Mouse (Mus musculus): ENCODE measurements around the gene Farp1. TPM values are rescaled to one million over a fixed set of nuclear protein-coding genes. Genes with fewer than 3 reads are reported as not detected.

Gene Farp1
- polyA plus RNA-seq, 1 experiment from 2014 or later, result 34.2 TPM

- 82% methylated on average over 5 of the region's 5 CpGs for WGBS
- no peak overlapping the region for H3K4me2 ChIP-seq (ENCODE audit: low read depth, low read length)
- ATAC-seq (ENCODE audit: low read depth) (no peak), DNase-seq (ENCODE audit: low spot score) (no peak)
- H3K9ac ChIP-seq (ENCODE audit: low read depth, low read length), result no peak overlapping the region
- peaks cover 19% of the 10 kb centered on the region for H3K4me1 ChIP-seq (ENCODE audit: control insufficient read depth, insufficient read depth, low read length)
- no peak overlapping the region for H3K4me3 ChIP-seq (ENCODE audit: low read depth, low read length)
- H3K27me3 ChIP-seq (replicated peaks; ENCODE audit: control insufficient read depth, insufficient read depth, low read length), result no peaks in the 10 kb centered on the region
- no peak overlapping the region for H3K27ac ChIP-seq (replicated peaks; ENCODE audit: low read depth, low read length)
- no peaks in the 10 kb centered on the region for H3K36me3 ChIP-seq (ENCODE audit: control insufficient read depth, insufficient read depth, low read length)
- H3K9me3 ChIP-seq (ENCODE audit: control insufficient read depth, low read length), result peaks cover 4% of the 10 kb centered on the region
Observed at GRCm38 (mm10) chr14:121322150-121322549, 287.1 kb downstream of the Farp1 start.

DNA sequence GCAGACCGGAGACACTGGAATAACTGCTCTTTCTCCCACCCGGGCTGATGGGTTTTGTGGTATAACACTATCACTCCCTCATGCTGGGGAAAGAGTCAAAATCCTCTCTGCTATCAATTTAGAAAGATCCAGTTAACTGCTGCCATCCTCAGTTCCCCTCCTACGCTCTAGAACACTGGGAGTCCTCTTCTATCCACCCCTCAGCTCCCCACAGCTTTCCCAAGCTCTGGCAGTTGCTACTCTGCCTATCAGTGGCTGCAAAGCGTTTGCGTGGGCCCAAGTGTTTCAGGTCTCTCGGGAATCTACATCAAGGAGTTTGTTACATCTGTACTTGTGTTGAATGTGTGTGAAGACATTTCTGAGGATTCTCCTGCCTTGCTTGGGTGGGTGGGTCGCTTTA, 287.6 kb downstream of the Farp1 start:
- H3K4me1 ChIP-seq (ENCODE audit: control insufficient read depth, insufficient read depth, low read length), result peaks cover 17% of the 10 kb centered on the region
- DNase-seq (ENCODE audit: low spot score), result no peak
- no peak overlapping the region for H3K9ac ChIP-seq (ENCODE audit: low read depth, low read length)
- no peak overlapping the region for H3K4me3 ChIP-seq (ENCODE audit: low read depth, low read length)
- H3K4me2 ChIP-seq (ENCODE audit: low read depth, low read length), result no peak overlapping the region
- ATAC-seq (ENCODE audit: low read depth), result no peak
- H3K9me3 ChIP-seq (ENCODE audit: control insufficient read depth, low read length), result peaks cover 4% of the 10 kb centered on the region
- WGBS, result 60% methylated on average over 7 of the region's 7 CpGs
- no peaks in the 10 kb centered on the region for H3K27me3 ChIP-seq (replicated peaks; ENCODE audit: control insufficient read depth, insufficient read depth, low read length)
- no peak overlapping the region for H3K27ac ChIP-seq (replicated peaks; ENCODE audit: low read depth, low read length)
- H3K36me3 ChIP-seq (ENCODE audit: control insufficient read depth, insufficient read depth, low read length), result no peaks in the 10 kb centered on the region

GRCm38 (mm10) chr14:121324521-121325330, 289.7 kb downstream of the Farp1 start:
- Histone ChIP-seq H3K9me3 (ENCODE audit: control insufficient read depth, low read length) (peaks cover 4% of the 10 kb centered on the region), H3K36me3 (ENCODE audit: control insufficient read depth, insufficient read depth, low read length) (no peaks in the 10 kb centered on the region), H3K27ac (replicated peaks; ENCODE audit: low read depth, low read length) (no peak overlapping the region), H3K4me3 (ENCODE audit: low read depth, low read length) (no peak overlapping the region), H3K4me2 (ENCODE audit: low read depth, low read length) (no peak overlapping the region), H3K27me3 (replicated peaks; ENCODE audit: control insufficient read depth, insufficient read depth, low read length) (no peaks in the 10 kb centered on the region), H3K9ac (ENCODE audit: low read depth, low read length) (no peak overlapping the region), H3K4me1 (ENCODE audit: control insufficient read depth, insufficient read depth, low read length) (peaks cover 14% of the 10 kb centered on the region)
- ATAC-seq (ENCODE audit: low read depth), result no peak
- DNase-seq (ENCODE audit: low spot score), result no peak
- WGBS, result 68% methylated on average over 17 of the region's 17 CpGs

- no peak for DNase-seq (ENCODE audit: low spot score)
- no peak for ATAC-seq (ENCODE audit: low read depth)
- H3K27me3 ChIP-seq (replicated peaks; ENCODE audit: control insufficient read depth, insufficient read depth, low read length), result no peaks in the 10 kb centered on the region
- peaks cover 14% of the 10 kb centered on the region for H3K4me1 ChIP-seq (ENCODE audit: control insufficient read depth, insufficient read depth, low read length)
- 83% methylated on average over 2 of the region's 2 CpGs for WGBS
- H3K9ac ChIP-seq (ENCODE audit: low read depth, low read length), result no peak overlapping the region
- no peak overlapping the region for H3K4me3 ChIP-seq (ENCODE audit: low read depth, low read length)
- H3K27ac ChIP-seq (replicated peaks; ENCODE audit: low read depth, low read length), result no peak overlapping the region
- no peaks in the 10 kb centered on the region for H3K36me3 ChIP-seq (ENCODE audit: control insufficient read depth, insufficient read depth, low read length)
- H3K4me2 ChIP-seq (ENCODE audit: low read depth, low read length), result no peak overlapping the region
- H3K9me3 ChIP-seq (ENCODE audit: control insufficient read depth, low read length), result no peaks in the 10 kb centered on the region
Observed at GRCm38 (mm10) chr14:121326432-121326831, 291.4 kb downstream of the Farp1 start.

DNA sequence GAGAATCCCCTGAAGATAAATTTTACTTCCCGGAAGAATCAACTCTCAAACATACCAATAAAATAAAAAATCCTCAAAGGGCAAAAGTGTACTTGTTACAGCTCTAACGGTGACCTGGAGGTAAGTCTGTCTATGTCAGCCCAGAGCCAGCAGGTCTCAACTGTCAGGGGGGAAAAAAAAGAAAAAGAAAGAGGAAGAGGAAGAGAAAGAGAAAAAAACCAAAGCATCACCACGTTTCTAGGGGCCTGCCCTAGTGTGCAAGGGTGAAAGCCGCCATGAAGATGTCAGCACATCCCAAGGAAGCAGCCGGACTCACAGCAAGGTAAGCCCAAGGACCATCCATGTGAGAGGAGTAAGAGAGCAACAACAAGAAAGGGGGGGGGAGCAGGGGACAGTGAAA, 293.9 kb downstream of the Farp1 start:
- no peaks in the 10 kb centered on the region for H3K36me3 ChIP-seq (ENCODE audit: control insufficient read depth, insufficient read depth, low read length)
- DNase-seq (ENCODE audit: low spot score) (no peak), ATAC-seq (ENCODE audit: low read depth) (no peak)
- H3K4me2 ChIP-seq (ENCODE audit: low read depth, low read length), result no peak overlapping the region
- 73% methylated on average over 5 of the region's 5 CpGs for WGBS
- no peak overlapping the region for H3K4me3 ChIP-seq (ENCODE audit: low read depth, low read length)
- H3K27me3 ChIP-seq (replicated peaks; ENCODE audit: control insufficient read depth, insufficient read depth, low read length), result no peaks in the 10 kb centered on the region
- H3K9me3 ChIP-seq (ENCODE audit: control insufficient read depth, low read length), result no peaks in the 10 kb centered on the region
- no peak overlapping the region for H3K9ac ChIP-seq (ENCODE audit: low read depth, low read length)
- peaks cover 10% of the 10 kb centered on the region for H3K4me1 ChIP-seq (ENCODE audit: control insufficient read depth, insufficient read depth, low read length)
- no peak overlapping the region for H3K27ac ChIP-seq (replicated peaks; ENCODE audit: low read depth, low read length)

- Histone ChIP-seq H3K4me2 (ENCODE audit: low read depth, low read length) (no peak overlapping the region), H3K9me3 (ENCODE audit: control insufficient read depth, low read length) (no peaks in the 10 kb centered on the region), H3K9ac (ENCODE audit: low read depth, low read length) (no peak overlapping the region), H3K4me3 (ENCODE audit: low read depth, low read length) (no peak overlapping the region), H3K36me3 (ENCODE audit: control insufficient read depth, insufficient read depth, low read length) (peaks cover 2% of the 10 kb centered on the region; the same call in 1 of the 2 replicates), H3K27me3 (replicated peaks; ENCODE audit: control insufficient read depth, insufficient read depth, low read length) (no peaks in the 10 kb centered on the region), H3K27ac (replicated peaks; ENCODE audit: low read depth, low read length) (no peak overlapping the region), H3K4me1 (ENCODE audit: control insufficient read depth, insufficient read depth, low read length) (peaks cover 10% of the 10 kb centered on the region)
- ATAC-seq (ENCODE audit: low read depth), result no peak
- 53% methylated on average over 5 of the region's 5 CpGs for WGBS
- DNase-seq (ENCODE audit: low spot score), result no peak
Observed at GRCm38 (mm10) chr14:121329401-121330089, 294.5 kb downstream of the Farp1 start.

DNA sequence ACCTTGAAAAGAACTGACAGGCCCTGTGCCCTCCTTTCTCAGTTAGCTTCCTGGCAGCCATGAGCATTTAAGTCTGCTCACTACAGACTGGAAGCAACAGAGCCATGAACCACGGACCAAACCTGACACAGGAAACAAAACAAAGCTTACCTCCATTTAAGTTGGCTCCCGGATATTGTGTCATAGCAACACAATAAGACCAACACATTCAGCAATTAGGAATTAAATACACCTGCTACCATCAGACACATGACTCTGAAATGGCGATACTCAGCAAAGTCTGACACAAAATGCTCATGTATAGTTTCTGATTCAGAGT, 295.0 kb downstream of the Farp1 start:
- Histone ChIP-seq H3K27ac (replicated peaks; ENCODE audit: low read depth, low read length) (no peak overlapping the region), H3K36me3 (ENCODE audit: control insufficient read depth, insufficient read depth, low read length) (peaks cover 7% of the 10 kb centered on the region; the same call in 1 of the 2 replicates), H3K4me2 (ENCODE audit: low read depth, low read length) (no peak overlapping the region), H3K4me1 (ENCODE audit: control insufficient read depth, insufficient read depth, low read length) (peaks cover 8% of the 10 kb centered on the region), H3K4me3 (ENCODE audit: low read depth, low read length) (no peak overlapping the region), H3K9me3 (ENCODE audit: control insufficient read depth, low read length) (no peaks in the 10 kb centered on the region), H3K9ac (ENCODE audit: low read depth, low read length) (no peak overlapping the region), H3K27me3 (replicated peaks; ENCODE audit: control insufficient read depth, insufficient read depth, low read length) (no peaks in the 10 kb centered on the region)
- 78% methylated on average over 3 of the region's 3 CpGs for WGBS
- no peak for DNase-seq (ENCODE audit: low spot score)
- ATAC-seq (ENCODE audit: low read depth), result no peak
